Mouse (Mus musculus) forebrain, embryonic 15.5 days (tissue): ENCODE measurements around the gene Ap1m2. TPM values are rescaled to one million over a fixed set of nuclear protein-coding genes. Genes with fewer than 3 reads are reported as not detected.
"Not testable (repeated sequence)": the region's sequence is repeated elsewhere in the genome, so short reads cannot be mapped to it uniquely, and the experiment has no call there.

Experiments
- ATAC-seq: fragments of 200-750 bp; cut with Nextera tagmentation; replicated peaks from 2 replicates; pipeline ENCODE4 v1.8.0; 2017; ENCODE audit warnings: mild to moderate bottlenecking, moderate TSS enrichment, moderate library complexity
- H3K27ac ChIP-seq: fragments of 300-500 bp; sonication (generic); replicated peaks from 2 replicates; pipeline ENCODE4 v1.5.1; 2015; ENCODE audit warnings: mild to moderate bottlenecking, inconsistent platforms
- H3K27me3 ChIP-seq: fragments of 300-500 bp; sonication (generic); 2 replicates; pipeline ENCODE4 v1.6.1; 2015; ENCODE audit warnings: inconsistent platforms
- H3K36me3 ChIP-seq: fragments of 300-500 bp; sonication (generic); 2 replicates; pipeline ENCODE4 v1.6.1; 2015; ENCODE audit warnings: mild to moderate bottlenecking, inconsistent platforms
- H3K4me1 ChIP-seq: fragments of 300-500 bp; sonication (generic); 2 replicates; pipeline ENCODE4 v1.6.1; 2015; ENCODE audit warnings: inconsistent platforms
- H3K4me2 ChIP-seq: fragments of 300-500 bp; sonication (generic); replicated peaks from 2 replicates; pipeline ENCODE4 v1.6.1; 2015; ENCODE audit warnings: mild to moderate bottlenecking, inconsistent platforms
- H3K4me3 ChIP-seq: fragments of 300-500 bp; sonication (generic); 2 replicates; pipeline ENCODE4 v1.5.1; 2015; ENCODE audit warnings: mild to moderate bottlenecking, inconsistent platforms
- H3K9ac ChIP-seq: fragments of 300-500 bp; sonication (generic); replicated peaks from 2 replicates; pipeline ENCODE4 v1.6.1; 2015; ENCODE audit warnings: mild to moderate bottlenecking, inconsistent platforms
- H3K9me3 ChIP-seq: fragments of 300-500 bp; sonication (generic); 2 replicates; pipeline ENCODE4 v1.6.1; 2016; ENCODE audit warnings: inconsistent platforms
- WGBS: fragments of 180-500 bp; shearing (Covaris S2); methylation state at CpG from one replicate; pipeline ENCODE4 v1.1.7; 2015; ENCODE audit warnings: mixed read lengths; 5-methylcytosine and 5-hydroxymethylcytosine counted together
- polyA plus RNA-seq: library from polyadenylated mRNA; unstranded; fragments of >200 nt; fragmentation: Nextera tagmentation; extraction: Ambion mirVana; gene quantifications from 2 replicates; pipeline ENCODE4 v1.2.1, GENCODE M21; 2015

The Ap1m2 gene
- polyA plus RNA-seq, 1 experiment from 2014 or later = 1.1 TPM

DNA sequence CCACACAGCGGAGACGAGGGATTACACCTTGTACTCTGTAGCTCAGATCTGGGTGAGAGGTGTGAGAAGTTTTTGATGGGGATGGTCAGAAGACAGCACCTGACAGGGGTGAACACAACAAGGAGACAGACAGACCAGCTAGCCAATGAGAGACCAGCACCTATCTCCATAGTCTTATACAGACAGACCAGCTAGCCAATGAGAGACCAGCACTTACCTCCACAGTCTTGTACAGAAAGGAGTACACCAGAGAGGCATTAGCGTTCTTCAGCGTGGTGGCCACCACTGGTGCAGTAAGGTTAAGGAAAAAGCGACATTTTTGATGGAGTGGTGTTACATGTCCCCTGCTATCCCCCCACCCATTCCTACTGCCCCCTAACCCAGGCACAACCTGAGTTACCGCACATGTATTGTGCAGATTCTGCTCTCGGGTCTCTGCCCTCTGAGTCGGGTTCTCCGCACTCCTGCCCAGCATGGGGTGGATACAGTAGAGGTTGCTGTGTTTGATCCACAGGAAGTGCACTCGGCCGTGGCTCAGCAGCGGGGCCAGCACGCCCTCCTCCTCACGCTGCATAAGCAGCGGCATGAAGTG is 2.9 kb downstream of the Ap1m2 start:
- 81% methylated on average over 15 of the region's 15 CpGs for WGBS

DNA sequence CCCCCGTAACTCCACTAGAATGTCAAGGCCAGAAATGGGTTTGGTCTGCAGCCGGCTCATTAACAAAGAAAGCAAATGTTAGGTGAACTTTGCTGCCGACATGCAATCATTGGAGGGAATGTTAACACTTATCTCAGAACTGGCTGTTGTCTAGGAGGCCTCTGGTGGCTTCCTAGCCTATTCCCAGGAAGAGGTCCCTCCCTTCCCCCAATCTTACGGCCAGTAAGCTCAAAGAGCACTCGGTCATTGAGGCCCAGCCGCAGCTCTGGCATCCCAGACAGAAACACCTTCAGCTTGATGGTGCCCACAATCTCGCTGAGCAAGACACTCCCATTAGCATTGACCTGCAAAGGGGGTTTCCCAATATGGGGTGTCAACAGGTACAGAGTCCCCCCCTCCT is 7.1 kb downstream of the Ap1m2 start:
- no peaks in the 10 kb centered on the region for H3K27me3 ChIP-seq
- no peaks in the 10 kb centered on the region for H3K4me1 ChIP-seq
- no peak for ATAC-seq
- H3K4me2 ChIP-seq = no peak overlapping the region
- no peak overlapping the region for H3K4me3 ChIP-seq
- no peak overlapping the region for H3K27ac ChIP-seq
- no peak overlapping the region for H3K9ac ChIP-seq
- H3K36me3 ChIP-seq = no peaks in the 10 kb centered on the region
- H3K9me3 ChIP-seq = no peaks in the 10 kb centered on the region
- 85% methylated on average over 7 of the region's 7 CpGs for WGBS

More for the DNA sequence above, 2.9 kb downstream of the Ap1m2 start:
- no peak overlapping the region for H3K9ac ChIP-seq
- no peaks in the 10 kb centered on the region for H3K36me3 ChIP-seq
- H3K4me2 ChIP-seq = no peak overlapping the region
- H3K9me3 ChIP-seq = no peaks in the 10 kb centered on the region
- ATAC-seq = no peak
- H3K4me1 ChIP-seq = peaks cover 5% of the 10 kb centered on the region; the same call in 1 of the 2 replicates
- H3K27me3 ChIP-seq = peaks cover 16% of the 10 kb centered on the region
- H3K27ac ChIP-seq = no peak overlapping the region
- H3K4me3 ChIP-seq = no peak overlapping the region

DNA sequence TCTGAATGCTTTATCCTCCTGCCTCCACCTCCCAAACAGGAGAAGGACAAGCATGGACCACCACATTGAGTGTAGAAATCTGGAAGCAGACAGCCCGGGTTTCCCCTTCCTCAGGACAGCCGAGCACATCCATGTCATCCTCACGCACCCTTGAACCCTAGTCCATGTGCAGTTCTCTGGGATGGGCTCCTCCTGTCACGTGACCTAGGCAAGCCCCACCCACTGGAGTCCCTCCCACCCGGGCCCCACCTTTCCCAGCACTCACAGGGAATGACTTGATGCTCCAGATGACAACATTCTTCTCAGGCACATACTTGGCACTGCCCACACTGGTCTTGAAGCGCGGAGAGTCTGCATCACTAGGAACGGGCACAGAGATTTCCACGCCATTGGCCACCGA is 13.1 kb downstream of the Ap1m2 start:
- Histone ChIP-seq H3K27ac (no peak overlapping the region), H3K9me3 (no peaks in the 10 kb centered on the region), H3K4me2 (no peak overlapping the region), H3K4me3 (no peak overlapping the region), H3K27me3 (no peaks in the 10 kb centered on the region), H3K36me3 (no peaks in the 10 kb centered on the region), H3K4me1 (no peaks in the 10 kb centered on the region), H3K9ac (no peak overlapping the region)
- 83% methylated on average over 10 of the region's 10 CpGs for WGBS
- ATAC-seq = no peak

DNA sequence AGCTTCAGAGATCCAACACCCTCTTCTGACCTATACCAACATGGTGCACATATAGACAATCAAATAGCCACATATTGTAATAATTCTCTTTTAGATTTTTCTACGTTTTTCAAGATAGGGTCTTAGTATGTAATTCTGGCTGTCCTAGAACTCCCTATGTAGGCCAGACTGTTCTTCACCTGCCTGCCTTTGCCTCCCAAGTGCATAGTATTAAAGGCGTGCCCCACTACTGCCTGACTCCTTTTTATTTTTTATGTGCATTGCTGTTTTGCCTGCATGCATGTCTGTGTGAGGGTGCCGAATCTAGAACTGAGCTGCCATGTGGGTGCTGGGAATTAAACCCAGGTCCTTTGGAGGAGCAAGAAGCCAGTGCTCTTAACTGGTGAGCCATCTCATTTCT is 19.9 kb downstream of the Ap1m2 start:
- 88% methylated on average over 3 of the region's 3 CpGs for WGBS
- Histone ChIP-seq H3K9ac (no peak overlapping the region), H3K9me3 (no peaks in the 10 kb centered on the region), H3K36me3 (no peaks in the 10 kb centered on the region), H3K4me2 (no peak overlapping the region), H3K27ac (no peak overlapping the region), H3K4me1 (peaks cover 31% of the 10 kb centered on the region), H3K4me3 (no peak overlapping the region), H3K27me3 (no peaks in the 10 kb centered on the region)
- no peak for ATAC-seq

DNA sequence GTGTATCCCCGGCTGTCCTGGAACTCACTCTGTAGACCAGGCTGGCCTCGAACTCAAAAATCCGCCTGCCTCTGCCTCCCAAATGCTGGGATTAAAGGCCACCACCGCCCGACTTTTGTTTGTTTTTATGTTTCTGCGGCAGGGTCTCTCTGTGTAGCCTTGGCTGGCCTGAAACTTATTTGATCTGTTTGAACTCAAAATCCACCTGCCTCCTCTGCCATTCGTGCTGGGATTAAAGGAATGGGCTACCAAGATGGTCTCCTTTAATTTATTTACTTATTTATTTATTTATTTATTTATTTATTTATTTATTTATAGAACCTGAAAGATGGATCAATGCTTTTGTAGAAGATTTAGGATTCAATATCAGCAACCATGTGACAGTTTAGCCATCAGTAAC is 20.3 kb downstream of the Ap1m2 start:
- H3K9ac ChIP-seq, H3K9me3 ChIP-seq, H3K27me3 ChIP-seq, ATAC-seq, H3K36me3 ChIP-seq: not testable (repeated sequence)
- 18% methylated on average over 7 of the region's 7 CpGs for WGBS
- peak overlapping the region; percentile 82 for H3K27ac ChIP-seq
- peak overlapping the region; percentile 70 for H3K4me3 ChIP-seq
- peaks cover 35% of the 10 kb centered on the region for H3K4me1 ChIP-seq
- H3K4me2 ChIP-seq = peak overlapping the region; percentile 74; the same call in 1 of the 2 replicates

DNA sequence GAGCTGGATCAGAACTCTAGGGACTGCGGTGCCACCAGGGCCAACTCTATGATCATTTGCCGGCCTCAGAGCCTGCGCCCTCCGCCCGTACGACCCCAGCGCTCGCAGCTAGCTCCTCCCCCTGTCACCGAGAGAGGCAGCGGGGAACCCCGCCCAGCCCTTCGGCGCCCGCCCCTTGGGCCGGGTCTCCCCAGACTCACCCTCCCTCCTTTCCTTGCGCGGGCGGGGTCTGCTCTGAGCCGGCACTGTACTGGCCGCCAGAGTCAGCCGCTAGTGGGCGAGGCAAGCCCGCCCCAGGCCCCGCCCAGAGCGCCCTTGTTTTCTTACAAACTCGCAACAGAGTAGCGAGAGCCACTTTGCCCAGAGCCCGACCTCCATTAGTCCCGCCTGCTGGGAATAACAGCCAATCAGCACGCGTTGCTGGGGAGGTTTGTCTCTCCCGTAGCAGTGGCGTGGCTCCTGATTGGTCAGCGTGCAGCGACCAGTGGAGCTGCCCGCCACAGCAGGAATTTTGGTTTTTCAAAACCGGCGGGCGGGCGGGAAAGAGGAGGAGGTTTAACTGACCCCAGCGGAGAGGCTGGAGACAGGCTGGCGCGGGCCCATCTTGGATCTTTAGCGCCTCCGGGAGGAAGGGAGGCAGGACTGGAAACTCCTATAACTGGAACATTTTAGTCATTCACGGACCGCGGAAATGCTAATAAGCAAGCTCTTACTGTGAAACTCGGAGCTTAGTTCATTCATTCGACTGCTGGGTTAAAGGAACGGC is 20.9 kb downstream of the Ap1m2 start, which contains the start of gene Cdkn2d:
TSS of gene Cdkn2d (minus strand) at position 386 of the 766 bp plus-strand sequence.
- WGBS = under 1% methylated on average over 51 of the region's 51 CpGs
- Histone ChIP-seq H3K9me3 (no peaks in the 10 kb centered on the region), H3K4me1 (peaks cover 41% of the 10 kb centered on the region), H3K27ac (peak within 1 kb of the TSS; percentile 82), H3K27me3 (no peaks in the 10 kb centered on the region), H3K9ac (peak within 1 kb of the TSS; percentile 83), H3K4me3 (peak within 1 kb of the TSS; percentile 70), H3K4me2 (peak within 1 kb of the TSS; percentile 74), H3K36me3 (no peaks in the 10 kb centered on the region)
- peak; percentile 96 for ATAC-seq

DNA sequence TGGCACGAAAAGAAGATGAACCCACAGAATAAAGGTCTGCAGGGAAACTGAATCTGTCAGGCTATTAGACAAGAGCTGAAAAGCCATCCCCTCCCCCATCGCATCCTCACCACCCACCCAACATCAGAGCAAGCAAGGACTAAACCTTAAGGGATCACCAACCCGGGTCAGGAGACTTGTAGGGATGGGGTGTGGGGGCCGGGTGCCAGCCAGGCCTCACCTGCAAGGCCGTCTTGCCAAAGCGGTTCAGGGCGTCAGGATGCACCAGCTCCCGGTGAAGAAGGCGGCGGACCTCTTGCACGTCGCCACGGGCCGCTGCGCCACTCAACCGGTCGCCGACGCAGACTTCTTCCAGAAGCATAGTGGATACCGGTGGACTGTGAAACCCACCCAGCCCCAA is 21.5 kb downstream of the Ap1m2 start:
- H3K9ac ChIP-seq = peak overlapping the region; percentile 83

DNA sequence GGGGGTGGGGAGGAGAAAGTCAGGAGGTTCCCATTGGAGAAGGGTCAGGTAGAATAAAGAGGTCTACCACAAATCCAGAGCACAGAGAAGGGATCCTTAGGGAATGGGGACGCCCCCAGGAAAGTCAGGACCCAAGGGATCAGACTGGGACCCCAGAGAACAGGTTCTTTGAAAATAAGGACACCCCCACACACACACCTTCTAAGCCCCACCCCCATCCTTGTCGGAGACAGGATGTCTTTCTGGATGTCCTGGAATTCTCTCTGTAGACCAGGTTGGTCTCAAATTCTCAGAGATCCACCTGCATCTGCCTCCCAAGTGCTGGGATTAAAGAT is 22.8 kb downstream of the Ap1m2 start:
- Histone ChIP-seq H3K27me3 (no peaks in the 10 kb centered on the region), H3K27ac (no peak overlapping the region), H3K4me2 (peak overlapping the region; percentile 74), H3K4me1 (peaks cover 42% of the 10 kb centered on the region), H3K9me3 (no peaks in the 10 kb centered on the region), H3K36me3 (peaks cover 9% of the 10 kb centered on the region), H3K4me3 (peak overlapping the region; percentile 70), H3K9ac (no peak overlapping the region)
- 93% methylated on average over 2 of the region's 2 CpGs for WGBS
- ATAC-seq = no peak

More for the DNA sequence above, 21.5 kb downstream of the Ap1m2 start:
- H3K9me3 ChIP-seq = no peaks in the 10 kb centered on the region
- WGBS = under 1% methylated on average over 20 of the region's 20 CpGs
- peak overlapping the region; percentile 74 for H3K4me2 ChIP-seq
- peak overlapping the region; percentile 70 for H3K4me3 ChIP-seq
- no peak for ATAC-seq
- H3K27ac ChIP-seq = peak overlapping the region; percentile 82
- H3K36me3 ChIP-seq = no peaks in the 10 kb centered on the region
- H3K4me1 ChIP-seq = peaks cover 42% of the 10 kb centered on the region
- no peaks in the 10 kb centered on the region for H3K27me3 ChIP-seq

DNA sequence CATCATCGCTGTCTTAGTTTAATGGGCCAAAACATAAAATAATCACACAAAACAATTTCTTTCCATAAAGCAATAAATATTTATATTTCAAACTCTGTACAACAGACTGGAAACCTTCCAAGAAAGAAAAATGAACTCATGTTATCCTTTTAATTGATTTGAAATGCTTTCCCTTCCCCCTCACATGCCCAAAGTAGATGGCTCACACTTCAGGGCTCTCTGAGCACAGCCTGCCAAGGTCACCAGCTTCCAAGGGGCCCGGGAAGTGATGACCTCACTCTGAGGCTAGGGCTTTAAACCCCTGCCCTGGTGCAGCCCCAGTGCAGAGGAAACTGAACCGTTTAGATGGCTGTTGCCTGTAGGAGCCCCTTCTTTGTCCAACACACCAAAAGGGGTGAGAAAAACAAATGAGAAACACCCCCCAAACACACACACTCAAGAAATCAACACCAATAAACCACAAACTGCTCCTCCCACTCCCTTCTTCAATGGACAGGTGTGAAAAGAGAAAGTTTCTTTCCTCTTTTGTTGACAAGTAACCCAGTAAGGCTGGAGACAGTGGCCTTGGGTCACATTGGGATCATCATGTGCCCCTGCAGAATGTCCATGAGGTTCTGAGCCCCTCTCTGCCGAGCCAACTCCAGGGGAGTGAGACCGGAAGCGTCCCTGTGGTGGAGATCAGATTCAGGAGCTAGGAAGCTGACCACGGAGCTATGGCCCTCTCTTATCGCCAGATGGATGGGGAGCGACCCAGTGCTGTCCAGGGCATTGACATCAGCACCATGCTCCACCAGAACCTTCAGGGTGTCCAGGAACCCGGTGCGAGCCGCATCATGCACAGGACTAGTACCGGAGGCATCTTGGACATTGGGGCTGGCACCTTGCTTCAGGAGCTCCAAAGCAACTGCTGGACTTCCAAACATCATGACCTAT is 23.5 kb downstream of the Ap1m2 start:
- ATAC-seq = no peak
- 79% methylated on average over 13 of the region's 13 CpGs for WGBS
- no peaks in the 10 kb centered on the region for H3K27me3 ChIP-seq
- no peaks in the 10 kb centered on the region for H3K9me3 ChIP-seq
- H3K36me3 ChIP-seq = peaks cover 16% of the 10 kb centered on the region
- peak overlapping the region; percentile 70 for H3K4me3 ChIP-seq
- peak overlapping the region; percentile 88 for H3K27ac ChIP-seq
- H3K4me2 ChIP-seq = peak overlapping the region; percentile 74
- peaks cover 42% of the 10 kb centered on the region for H3K4me1 ChIP-seq
- peak overlapping the region; percentile 54; the same call in 1 of the 2 replicates for H3K9ac ChIP-seq

DNA sequence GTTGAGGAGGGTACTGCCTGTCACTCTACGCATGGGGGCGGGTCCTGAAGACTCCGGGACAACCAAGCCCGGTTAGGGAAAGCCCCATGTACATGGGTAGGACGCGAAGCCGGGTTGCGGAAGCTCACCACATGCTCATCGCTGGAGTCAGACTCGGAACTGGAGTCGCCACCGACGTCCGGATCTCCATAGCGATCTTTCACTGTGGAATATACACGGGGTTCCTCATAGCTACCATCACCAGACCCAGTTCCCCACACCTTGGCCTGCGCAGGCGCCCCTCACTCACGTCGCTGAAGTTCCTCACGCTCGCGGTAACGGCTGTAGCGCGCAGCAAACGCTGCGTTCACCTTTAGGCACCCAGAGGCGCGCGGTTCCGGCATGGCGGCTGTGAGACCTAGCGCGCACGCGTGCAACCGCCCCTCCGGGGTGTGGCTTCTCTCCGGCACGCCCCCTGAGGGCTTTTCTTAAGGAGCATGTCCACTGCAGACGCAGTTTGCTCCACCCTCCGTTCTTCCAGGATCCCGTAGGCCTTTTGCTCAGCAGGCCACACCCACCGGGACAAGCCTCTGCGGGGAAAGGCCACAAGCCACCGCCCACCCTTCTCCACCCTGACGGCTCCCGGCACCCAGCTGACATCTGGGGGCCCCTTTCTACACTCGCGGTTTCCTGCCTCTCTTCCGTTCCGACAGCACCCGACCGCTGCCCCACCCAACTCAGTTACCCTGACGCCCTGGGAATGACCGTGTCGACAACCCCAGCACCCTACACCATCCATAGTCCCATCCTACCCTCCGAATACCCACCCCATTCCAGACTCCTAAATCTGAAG is 24.4 kb downstream of the Ap1m2 start, which contains the start of gene Kri1:
TSS of gene Kri1 (minus strand) at position 399 of the 832 bp plus-strand sequence.
- Histone ChIP-seq H3K9me3 (no peaks in the 10 kb centered on the region), H3K4me2 (peak within 1 kb of the TSS; percentile 74), H3K36me3 (peaks cover 20% of the 10 kb centered on the region), H3K27me3 (no peaks in the 10 kb centered on the region), H3K4me1 (peaks cover 42% of the 10 kb centered on the region), H3K27ac (peak within 1 kb of the TSS; percentile 88), H3K4me3 (peak within 1 kb of the TSS; percentile 70), H3K9ac (peak within 1 kb of the TSS; percentile 63)
- ATAC-seq = peak; percentile 83
- WGBS = under 1% methylated on average over 59 of the region's 59 CpGs

DNA sequence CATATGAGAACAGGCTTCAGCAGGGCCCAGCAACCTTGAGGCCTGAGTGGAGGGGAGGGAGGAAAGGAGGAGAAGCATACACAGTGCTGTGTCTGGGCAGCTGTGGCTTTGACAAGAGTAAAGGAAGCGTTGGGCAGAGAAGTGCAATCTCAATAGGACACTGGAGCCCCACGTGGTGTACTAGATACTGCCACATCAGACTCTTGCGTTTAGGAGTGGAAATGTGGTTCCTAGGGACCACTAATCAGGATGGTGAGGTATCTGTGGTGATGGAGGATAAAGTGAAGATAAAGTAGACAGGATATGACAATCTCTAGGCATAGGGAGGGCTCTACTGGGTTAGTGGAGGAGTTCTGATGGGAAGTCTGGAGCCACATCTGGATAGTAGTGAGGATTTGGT is 25.4 kb downstream of the Ap1m2 start:
- H3K36me3 ChIP-seq = peaks cover 25% of the 10 kb centered on the region
- H3K4me1 ChIP-seq = peaks cover 42% of the 10 kb centered on the region
- no peaks in the 10 kb centered on the region for H3K27me3 ChIP-seq
- peak overlapping the region; percentile 70 for H3K4me3 ChIP-seq
- no peak for ATAC-seq
- 79% methylated on average over 3 of the region's 3 CpGs for WGBS
- no peak overlapping the region for H3K27ac ChIP-seq
- H3K9me3 ChIP-seq = no peaks in the 10 kb centered on the region
- H3K9ac ChIP-seq = peak overlapping the region; percentile 63; the same call in 1 of the 2 replicates
- H3K4me2 ChIP-seq = peak overlapping the region; percentile 74
